Mouse (Mus musculus) ES-Bruce4 (cell line): ENCODE data around the gene Mapkapk3.

Source experiments
- CTCF ChIP-seq: IDR thresholded peaks from one replicate; pipeline ENCODE4 v1.8.1; 2011; ENCODE audit warnings: low read depth, low read length
- POLR2A ChIP-seq: IDR thresholded peaks from one replicate; pipeline ENCODE4 v1.8.1; 2011; ENCODE audit warnings: low read length; ENCODE audit not compliant: insufficient read depth

- TF ChIP-seq CTCF (no peak), POLR2A (no peak)
Measured at GRCm38 (mm10) chr9:107295616-107296015, 5.9 kb upstream of the Mapkapk3 start.
